Comparison of ENCODE assay signal across 8 mouse cellular contexts in genomic region chr12:61522148-61522828, GRCm38 (mm10). TPM values are rescaled to one million over a fixed set of nuclear protein-coding genes. Genes with fewer than 3 reads are reported as not detected.
DNase-seq lines count a peak whose midpoint lies in the region; ATAC-seq and TF ChIP-seq lines count a peak whose summit lies in the region.

No protein-coding gene starts in this region.

- H3K4me3 ChIP-seq in ES-Bruce4 (ENCODE audit: low read depth, low read length), result peak overlapping the region; percentile 97
- peak overlapping the region; percentile 68 for H3K4me3 ChIP-seq in hindbrain, embryonic 10.5 days
- H3K4me3 ChIP-seq in liver, postnatal 0 days (ENCODE audit: low read depth, low read length), result 0 out of 2 replicates have a peak overlapping the region, but pooled peaks have one; percentile 37
- H3K4me3 ChIP-seq in stomach, embryonic 16.5 days (replicated peaks; ENCODE audit: low read length), result peak overlapping the region; percentile 60

- TF ChIP-seq CTCF in ES-Bruce4 (IDR thresholded peaks at IDR 0.05; ENCODE audit: low read depth, low read length), result no peak
- no peak for TF ChIP-seq CTCF in liver, postnatal 0 days (IDR thresholded peaks at IDR 0.05; ENCODE audit: low read depth)

- H3K27ac ChIP-seq in ES-Bruce4 (ENCODE audit: insufficient read depth, low read length), result no peak overlapping the region
- H3K27ac ChIP-seq in hindbrain, embryonic 10.5 days, result no peak overlapping the region; the same call in 1 of the 2 replicates
- no peak overlapping the region for H3K27ac ChIP-seq in liver, postnatal 0 days (ENCODE audit: low read depth)
- H3K27ac ChIP-seq in stomach, embryonic 16.5 days (ENCODE audit: low read length), result no peak overlapping the region

- no peaks in the 10 kb centered on the region for H3K36me3 ChIP-seq in ES-Bruce4 (ENCODE audit: control insufficient read depth, insufficient read depth, low read length, poor library complexity, severe bottlenecking)
- H3K36me3 ChIP-seq in hindbrain, embryonic 10.5 days, result no peaks in the 10 kb centered on the region
- no peaks in the 10 kb centered on the region for H3K36me3 ChIP-seq in liver, postnatal 0 days (replicated peaks; ENCODE audit: insufficient read depth, low read length)
- no peaks in the 10 kb centered on the region for H3K36me3 ChIP-seq in stomach, embryonic 16.5 days (ENCODE audit: control insufficient read depth, insufficient read depth, low read length)

- peak overlapping the region; percentile 27 for H3K9ac ChIP-seq in ES-Bruce4 (ENCODE audit: low read depth, poor library complexity, severe bottlenecking)
- no peak overlapping the region for H3K9ac ChIP-seq in liver, postnatal 0 days (replicated peaks)
- H3K9ac ChIP-seq in stomach, embryonic 16.5 days (ENCODE audit: low read length), result peak overlapping the region; percentile 66; the same call in 1 of the 2 replicates

- no peak for TF ChIP-seq EP300 in ES-Bruce4 (IDR thresholded peaks at IDR 0.05; ENCODE audit: insufficient read depth, low read depth, low read length)
- no peak for TF ChIP-seq EP300 in liver, postnatal 0 days (IDR thresholded peaks at IDR 0.05; ENCODE audit: low read depth)

- no peaks in the 10 kb centered on the region for H3K4me1 ChIP-seq in ES-Bruce4 (ENCODE audit: control insufficient read depth, insufficient read depth, low read length)
- H3K4me1 ChIP-seq in hindbrain, embryonic 10.5 days (replicated peaks), result peaks cover 27% of the 10 kb centered on the region
- no peaks in the 10 kb centered on the region for H3K4me1 ChIP-seq in liver, postnatal 0 days (ENCODE audit: insufficient read depth)
- peaks cover 4% of the 10 kb centered on the region; the same call in 1 of the 2 replicates for H3K4me1 ChIP-seq in stomach, embryonic 16.5 days (ENCODE audit: control insufficient read depth, insufficient read depth, low read length)

- DNase-seq in cerebellum, postnatal 10 days, result peak; percentile 35 to 67
- no peak for DNase-seq in cerebellum, adult 11-12 months
- peak; percentile 16 for DNase-seq in hindbrain, embryonic 10.5 days (ENCODE audit: low spot score)
- no peak for DNase-seq in liver, postnatal 0 days
- DNase-seq in spleen, postnatal 14 days (ENCODE audit: low spot score in 2 of 2), result no peak
- DNase-seq in adrenal gland, postnatal 25 days, result no peak

- WGBS in hindbrain, embryonic 10.5 days, result 4% methylated on average over 6 of the region's 6 CpGs
- WGBS in liver, postnatal 0 days (ENCODE audit: insufficient replicate concordance), result 11% methylated on average over 6 of the region's 6 CpGs
- 4% methylated on average over 6 of the region's 6 CpGs for WGBS in stomach, embryonic 16.5 days

- no peaks in the 10 kb centered on the region for H3K9me3 ChIP-seq in ES-Bruce4 (replicated peaks; ENCODE audit: control insufficient read depth, insufficient read depth, low read length, poor library complexity, severe bottlenecking)
- no peaks in the 10 kb centered on the region for H3K9me3 ChIP-seq in hindbrain, embryonic 10.5 days
- no peaks in the 10 kb centered on the region for H3K9me3 ChIP-seq in liver, postnatal 0 days (ENCODE audit: low read length)
- H3K9me3 ChIP-seq in stomach, embryonic 16.5 days (replicated peaks; ENCODE audit: control insufficient read depth, low read length), result no peaks in the 10 kb centered on the region

- peak overlapping the region; percentile 68 for H3K4me2 ChIP-seq in liver, postnatal 0 days (ENCODE audit: low read depth, low read length)
- H3K4me2 ChIP-seq in stomach, embryonic 16.5 days (ENCODE audit: low read depth, low read length), result peak overlapping the region; percentile 88

- H3K27me3 ChIP-seq in ES-Bruce4 (ENCODE audit: control insufficient read depth, insufficient read depth, low read length, poor library complexity, severe bottlenecking), result peaks cover 7% of the 10 kb centered on the region; the same call in 1 of the 2 replicates
- peaks cover 60% of the 10 kb centered on the region for H3K27me3 ChIP-seq in hindbrain, embryonic 10.5 days (ENCODE audit: insufficient read depth, poor library complexity, severe bottlenecking)
- H3K27me3 ChIP-seq in liver, postnatal 0 days (ENCODE audit: insufficient read depth, low read length), result peaks cover 46% of the 10 kb centered on the region
- peaks cover 42% of the 10 kb centered on the region for H3K27me3 ChIP-seq in stomach, embryonic 16.5 days (ENCODE audit: control insufficient read depth, insufficient read depth, low read length)

- no peak for TF ChIP-seq POLR2A in ES-Bruce4 (IDR thresholded peaks at IDR 0.05; ENCODE audit: insufficient read depth, low read length)

- ATAC-seq in liver, postnatal 0 days, result no peak
- ATAC-seq in stomach, embryonic 16.5 days (ENCODE audit: insufficient read depth, low FRiP score), result peak; percentile 3; the same call in 1 of the 2 replicates

RNA-seq across cellular contexts. Expression of gene Lrfn5, which starts 0.7 kb away (rescaled TPM):
- not detected in 2 replicates for polyA plus RNA-seq in ES-Bruce4 (2011; ENCODE audit: insufficient read depth, insufficient read length, low read depth, missing spikeins)
- 0.87 and 2.6 TPM in 2 replicates for polyA plus RNA-seq in hindbrain, embryonic 10.5 days (2016; fragmentation: Nextera tagmentation; extraction: Ambion mirVana)
- polyA plus RNA-seq in liver, postnatal 0 days (2015; fragmentation: Nextera tagmentation; extraction: Ambion mirVana), result 0.05 TPM in 1 of 2 replicates, not detected in the other
- polyA plus RNA-seq in stomach, embryonic 16.5 days (2015; fragmentation: Nextera tagmentation; extraction: Ambion mirVana), result 0.85 and 0.87 TPM in 2 replicates
- total RNA-seq in adrenal gland, postnatal 25 days (2021), result not detected in 2 replicates

Comparison
In these comparisons a context has a peak if more than half of its experiments do, and no peak if none do; other contexts are left out.
1. DNase-seq: peak in cerebellum, postnatal 10 days (2 of 2) and hindbrain, embryonic 10.5 days (single experiment); none in cerebellum, adult 11-12 months (single experiment), liver, postnatal 0 days (single experiment), spleen, postnatal 14 days (0 of 2) and adrenal gland, postnatal 25 days (single experiment).
2. H3K4me3 ChIP-seq: peak in every context shown above with its lines; median percentile 97 in ES-Bruce4; 68 in hindbrain, embryonic 10.5 days; 60 in stomach, embryonic 16.5 days; 37 in liver, postnatal 0 days.